Mouse (Mus musculus) mature B cell (primary cell): ENCODE results near the gene Akt2.

ENCODE experiments used
- in situ Hi-C: fragments of 300-500 bp; cut with MboI; formaldehyde crosslinking; loops from 2 replicates; pipeline ENCODE4 v1.14.3; 2019

Akt2 gene

DNA sequence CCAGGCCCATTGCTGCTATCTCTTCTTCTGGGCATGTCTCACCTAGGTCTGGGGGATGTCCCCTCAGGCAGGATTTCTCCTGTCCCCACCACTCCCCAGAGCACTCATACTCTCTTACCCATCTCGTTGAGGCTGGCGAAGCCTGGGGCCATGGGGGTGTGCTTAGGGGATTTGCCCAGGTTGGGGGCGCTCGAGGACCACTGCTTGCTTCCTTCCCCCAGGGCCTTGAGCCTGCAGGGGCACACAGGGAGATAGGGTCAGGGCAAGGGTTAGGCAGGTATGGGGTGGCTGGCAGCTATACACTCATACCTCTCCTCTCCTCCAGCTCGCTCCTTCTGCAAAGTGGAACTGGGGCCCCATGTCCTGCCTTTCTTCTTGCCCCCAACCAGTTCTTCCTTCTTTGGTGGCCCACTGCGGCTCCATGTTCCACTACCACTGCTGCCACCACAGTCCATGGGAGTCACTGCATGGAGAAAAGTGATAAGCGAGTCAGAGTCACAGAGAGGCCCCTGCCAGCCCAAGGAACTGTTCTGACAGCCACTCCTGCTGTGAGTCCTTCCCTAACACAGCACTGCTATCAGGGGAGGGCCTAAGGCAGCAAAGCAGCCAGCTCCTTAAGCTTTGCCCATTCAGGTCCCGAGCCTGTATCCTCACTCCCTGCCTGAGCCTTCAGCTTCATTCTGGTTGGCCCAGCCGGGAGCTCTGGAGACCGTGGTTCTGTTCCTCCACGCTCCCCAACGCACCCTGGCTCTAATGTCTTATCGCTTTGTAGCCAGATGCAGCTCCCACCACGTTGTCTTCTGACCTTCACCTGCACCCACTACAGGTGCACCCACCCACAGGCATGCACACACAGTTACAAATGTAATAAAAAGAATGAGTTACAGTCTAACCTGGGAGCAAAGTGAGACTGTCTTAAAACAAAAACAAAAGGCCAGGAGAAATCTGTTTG lies 67.6 kb downstream of the Akt2 start:
- in situ Hi-C loops = no loop called here

DNA sequence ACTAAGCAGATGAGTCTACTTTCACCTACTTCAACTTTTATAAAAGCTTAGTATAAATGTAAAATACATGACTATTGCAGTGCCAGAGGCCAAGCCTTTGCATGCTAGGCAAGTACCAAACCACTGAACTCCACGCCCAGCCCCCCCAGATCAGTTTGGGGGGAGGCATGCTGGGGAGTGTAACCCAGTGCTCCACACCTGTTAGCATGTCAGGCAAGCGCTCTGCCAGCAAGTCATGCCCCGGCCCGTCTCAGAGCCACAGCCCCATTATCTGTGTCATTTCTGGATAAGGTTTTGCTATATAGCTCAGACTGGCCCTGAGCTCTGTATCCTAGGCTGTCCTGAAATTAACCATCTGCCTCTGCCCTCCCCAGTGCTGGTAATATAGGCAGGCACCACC lies 70.7 kb downstream of the Akt2 start:
- in situ Hi-C loops = no loop called here

DNA sequence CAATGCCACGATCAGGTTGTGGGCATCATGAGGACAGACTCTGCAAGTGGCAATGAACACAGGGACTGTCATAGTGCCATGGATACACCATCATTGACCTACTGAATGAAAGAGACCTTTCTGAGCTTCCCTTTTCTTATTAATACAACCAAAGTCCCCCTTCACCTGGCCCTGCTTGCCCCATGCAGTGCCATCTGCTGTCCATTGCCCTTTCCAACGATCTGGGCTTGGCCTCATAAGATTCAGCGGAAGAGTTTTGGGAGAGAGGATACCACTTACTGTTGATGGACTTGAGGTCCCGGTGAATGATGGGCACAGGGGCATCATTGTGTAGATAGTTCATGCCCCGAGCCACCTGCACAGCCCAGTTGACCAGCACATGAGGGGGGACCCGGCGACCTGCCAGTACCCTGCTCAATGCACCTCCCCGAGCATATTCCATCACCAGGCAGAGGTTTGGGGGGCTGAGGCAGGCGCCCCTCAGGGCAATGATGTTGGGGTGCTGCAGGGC lies 81.8 kb downstream of the Akt2 start:
- in situ Hi-C loops = no loop called here

DNA sequence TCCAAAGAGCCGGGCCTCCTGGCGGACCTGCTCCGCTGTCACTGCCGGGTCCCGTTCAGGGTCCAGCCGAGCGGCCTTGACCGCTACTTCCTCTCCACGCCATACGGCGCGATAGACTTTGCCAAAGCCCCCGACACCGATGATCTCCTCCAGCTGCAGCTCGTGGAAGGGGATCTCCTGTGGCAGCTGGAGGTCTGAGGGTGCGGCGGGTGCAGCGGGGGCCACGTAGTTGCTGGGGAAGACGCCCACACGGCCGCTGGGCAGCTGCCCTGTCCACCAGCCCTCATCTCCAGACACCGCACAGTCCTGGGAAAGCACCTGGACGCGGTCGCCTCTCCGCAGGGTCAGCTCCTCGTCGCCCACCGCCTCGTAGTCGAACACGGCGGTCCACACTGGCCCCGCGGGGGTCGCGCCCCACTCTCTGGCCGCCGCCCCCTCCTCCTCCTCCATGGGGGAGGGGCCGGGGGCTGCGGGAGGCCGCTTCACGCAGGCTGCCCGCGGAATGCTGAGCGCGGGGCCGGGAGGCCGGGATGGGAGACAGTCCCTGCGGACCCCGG lies 82.3 kb downstream of the Akt2 start:
- in situ Hi-C loops = no loop called here

DNA sequence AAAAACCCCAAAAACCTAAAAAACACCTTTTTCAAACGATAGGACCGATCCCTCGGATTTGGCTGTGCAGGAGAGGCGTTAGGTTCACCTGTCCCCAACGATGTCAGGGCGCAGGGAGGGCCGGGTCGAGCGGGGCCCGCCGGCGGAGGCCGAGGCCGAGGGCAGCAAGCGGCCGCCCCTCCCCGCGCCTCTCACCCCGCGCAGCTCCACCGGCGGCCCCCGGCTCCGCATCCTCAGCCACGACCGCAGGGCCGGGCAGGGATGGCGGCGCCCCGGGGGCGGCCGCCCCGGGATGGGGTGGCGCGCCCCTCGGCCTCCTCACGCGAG lies 82.8 kb downstream of the Akt2 start:
- in situ Hi-C loops = no loop called here

DNA sequence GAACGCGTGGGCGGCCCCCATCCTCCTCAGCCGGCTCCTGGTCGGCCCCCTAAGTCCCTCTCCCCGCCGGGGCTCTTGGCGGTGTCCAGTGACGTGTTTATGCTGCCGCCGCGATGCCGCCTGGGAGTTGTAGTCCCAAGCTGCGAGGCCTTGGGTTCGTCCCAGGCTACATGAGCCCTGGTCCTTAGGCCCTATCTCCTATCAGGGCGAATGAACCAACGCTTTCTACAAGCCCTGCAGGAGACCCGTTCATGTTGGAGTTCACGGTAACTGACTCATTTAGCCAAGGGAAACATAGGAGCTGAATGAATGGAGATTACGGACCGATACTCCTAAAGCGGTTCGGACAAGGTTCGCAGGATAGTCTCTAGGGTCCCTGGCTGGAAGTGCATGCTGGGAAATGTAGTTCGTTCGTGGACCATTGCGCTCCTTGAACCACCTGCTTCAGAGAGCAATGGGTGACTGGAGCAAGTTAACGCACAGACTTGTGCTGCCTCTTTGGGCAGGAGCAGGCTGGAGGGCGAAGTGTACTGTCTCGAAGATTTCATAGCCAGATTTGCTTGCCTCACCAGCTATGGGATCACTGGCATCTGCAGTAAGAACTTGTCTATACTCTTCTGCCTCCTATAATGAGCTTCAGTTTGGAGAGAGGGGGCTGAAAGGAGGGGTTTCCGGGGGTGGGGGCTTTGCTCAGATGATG lies 83.3 kb downstream of the Akt2 start, which contains the start of gene Map3k10:
Gene Map3k10 (minus strand): TSS at position 77 of the 700 bp plus-strand sequence.
- in situ Hi-C loops = no loop called here

DNA sequence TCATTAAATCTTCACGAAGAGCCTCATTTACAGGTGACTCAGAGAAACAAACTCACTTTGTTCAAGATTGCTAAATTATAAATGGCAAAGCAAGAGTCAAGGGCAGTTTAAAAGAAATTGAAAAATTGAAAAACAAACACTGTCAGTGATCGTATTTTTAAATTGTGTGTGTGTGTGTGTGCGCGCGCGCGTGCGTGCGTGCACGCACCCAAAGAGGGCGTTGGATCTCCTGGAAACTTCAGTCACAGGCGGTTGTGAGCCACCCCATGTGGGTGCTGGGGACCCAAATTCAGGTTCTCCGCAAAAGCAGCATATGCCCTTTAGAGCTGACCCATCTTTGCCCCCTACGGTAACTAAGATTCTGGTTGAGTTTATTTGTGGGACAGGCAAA lies 83.9 kb downstream of the Akt2 start:
- in situ Hi-C loops = no loop called here

DNA sequence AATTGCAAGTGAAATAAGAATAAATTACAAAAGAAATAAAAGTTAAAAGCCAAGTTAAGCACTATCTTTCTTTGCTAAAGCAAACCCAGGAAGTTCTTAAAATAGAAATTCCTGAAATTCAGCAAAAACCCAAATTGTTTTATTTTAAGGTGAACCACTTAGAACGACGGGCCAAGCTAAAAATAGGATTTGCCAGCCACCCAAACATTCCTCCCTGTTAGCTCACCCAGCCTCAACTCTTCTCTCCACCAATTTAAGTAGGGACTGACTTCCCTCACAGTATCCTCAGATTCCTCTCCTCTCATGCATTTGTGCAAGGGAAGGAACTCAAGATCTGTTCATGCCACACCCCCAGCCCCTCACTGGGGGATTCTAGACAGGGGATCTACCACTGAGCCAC lies 91.9 kb downstream of the Akt2 start:
- in situ Hi-C loops = no loop called here

DNA sequence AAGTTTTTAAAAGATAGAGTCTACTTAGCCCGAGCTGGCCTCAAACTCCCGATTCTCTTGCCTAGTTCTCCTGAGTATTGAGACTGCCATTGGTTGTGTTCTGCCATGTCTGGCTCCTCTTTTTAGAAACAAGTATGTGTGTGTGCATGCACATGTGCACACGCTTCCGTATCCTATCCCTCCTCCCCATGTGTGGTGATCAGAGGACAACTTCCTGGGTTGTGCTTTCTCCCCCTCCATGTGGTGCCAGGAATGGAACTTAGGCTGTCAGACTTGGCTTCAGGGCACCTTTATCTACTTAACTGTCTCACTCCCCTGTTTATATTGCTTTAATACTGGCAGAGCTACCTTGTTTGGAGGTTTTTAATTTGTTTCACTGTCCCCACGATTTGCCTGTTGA lies 93.9 kb downstream of the Akt2 start:
- in situ Hi-C loops = no loop called here

DNA sequence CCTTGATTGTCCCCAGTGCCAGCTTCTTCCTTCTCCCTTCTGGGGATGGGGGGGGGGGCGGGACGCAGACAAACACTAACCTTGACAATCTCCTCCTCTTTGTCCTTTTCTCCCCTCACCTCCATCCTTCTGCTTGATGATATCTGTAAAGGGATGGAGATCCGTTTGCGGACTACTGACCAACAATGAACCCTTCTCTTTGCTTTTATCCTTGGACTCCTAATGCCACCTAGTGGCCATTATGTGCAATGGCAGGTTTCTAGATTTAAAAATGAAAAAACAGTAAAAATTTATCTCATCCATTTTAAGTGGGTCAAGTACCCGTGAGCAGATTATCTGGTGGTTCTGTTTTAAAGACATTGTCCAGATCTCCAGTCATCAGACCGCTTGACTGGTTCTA lies 94.3 kb downstream of the Akt2 start:
- in situ Hi-C loops = no loop called here

DNA sequence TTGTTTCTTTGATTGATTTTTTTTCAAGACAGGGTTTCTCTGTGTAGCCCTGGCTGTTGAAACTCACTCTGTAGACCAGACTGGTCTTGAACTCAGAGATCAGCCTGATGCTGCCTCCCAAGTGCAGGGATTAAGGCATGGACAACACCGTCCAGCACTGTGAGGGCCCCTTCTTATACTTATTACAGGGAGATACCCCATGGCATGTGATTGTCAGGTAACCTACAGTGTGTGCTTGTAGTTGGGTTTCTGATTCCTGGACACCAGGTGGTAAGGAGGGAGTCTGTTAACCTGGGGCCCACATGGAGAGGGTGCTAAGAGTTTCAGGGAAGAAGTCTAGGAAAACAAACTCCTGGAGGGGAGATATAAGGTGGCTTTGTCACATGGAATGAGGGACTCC lies 95.7 kb downstream of the Akt2 start:
- in situ Hi-C loops = no loop called here

DNA sequence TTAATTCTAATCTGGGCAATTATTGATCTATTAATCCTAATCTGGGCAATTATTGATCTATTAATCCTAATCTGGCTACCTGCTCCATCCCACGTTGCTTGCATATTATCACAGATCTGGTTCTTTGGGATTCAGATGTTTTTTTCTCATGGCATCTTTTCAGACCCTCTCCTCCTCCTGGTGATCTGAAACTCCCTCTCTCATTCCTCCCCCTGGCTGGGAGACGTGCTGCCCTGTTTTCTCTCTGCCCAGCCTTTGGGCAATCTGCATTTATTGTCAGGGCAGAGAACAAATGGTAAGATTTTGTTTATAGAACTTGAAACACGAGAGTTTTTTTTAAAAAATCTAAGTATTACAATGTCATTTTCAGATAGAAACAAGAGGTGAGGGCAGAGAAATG lies 96.5 kb downstream of the Akt2 start:
- in situ Hi-C loops = no loop called here

DNA sequence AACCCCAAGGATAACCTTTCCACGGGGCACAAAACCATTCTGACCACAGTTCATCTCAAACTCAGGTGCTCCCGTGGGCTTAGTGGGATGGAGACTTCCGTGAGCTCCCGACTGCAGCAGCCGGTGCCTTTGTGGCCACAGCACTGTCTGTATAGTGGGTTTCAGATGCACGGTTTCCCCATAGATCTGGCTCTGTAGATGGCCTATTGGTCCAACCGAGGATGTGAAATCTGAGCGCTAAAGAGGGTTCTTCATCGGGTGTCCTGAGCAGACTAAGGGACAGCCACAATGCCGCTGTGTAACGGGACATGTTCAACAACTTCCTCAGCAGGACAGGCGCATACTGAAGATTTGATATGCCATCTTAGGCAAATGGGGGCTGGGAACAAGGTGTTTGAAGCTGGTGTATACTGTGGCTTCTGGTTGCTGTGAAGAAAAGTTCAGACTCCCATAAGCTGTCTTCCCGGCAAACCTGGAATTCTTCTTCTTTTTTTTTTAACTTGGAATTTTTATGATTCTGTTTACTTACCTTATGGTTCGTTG lies 97.0 kb downstream of the Akt2 start:
- in situ Hi-C loops = no loop called here

DNA sequence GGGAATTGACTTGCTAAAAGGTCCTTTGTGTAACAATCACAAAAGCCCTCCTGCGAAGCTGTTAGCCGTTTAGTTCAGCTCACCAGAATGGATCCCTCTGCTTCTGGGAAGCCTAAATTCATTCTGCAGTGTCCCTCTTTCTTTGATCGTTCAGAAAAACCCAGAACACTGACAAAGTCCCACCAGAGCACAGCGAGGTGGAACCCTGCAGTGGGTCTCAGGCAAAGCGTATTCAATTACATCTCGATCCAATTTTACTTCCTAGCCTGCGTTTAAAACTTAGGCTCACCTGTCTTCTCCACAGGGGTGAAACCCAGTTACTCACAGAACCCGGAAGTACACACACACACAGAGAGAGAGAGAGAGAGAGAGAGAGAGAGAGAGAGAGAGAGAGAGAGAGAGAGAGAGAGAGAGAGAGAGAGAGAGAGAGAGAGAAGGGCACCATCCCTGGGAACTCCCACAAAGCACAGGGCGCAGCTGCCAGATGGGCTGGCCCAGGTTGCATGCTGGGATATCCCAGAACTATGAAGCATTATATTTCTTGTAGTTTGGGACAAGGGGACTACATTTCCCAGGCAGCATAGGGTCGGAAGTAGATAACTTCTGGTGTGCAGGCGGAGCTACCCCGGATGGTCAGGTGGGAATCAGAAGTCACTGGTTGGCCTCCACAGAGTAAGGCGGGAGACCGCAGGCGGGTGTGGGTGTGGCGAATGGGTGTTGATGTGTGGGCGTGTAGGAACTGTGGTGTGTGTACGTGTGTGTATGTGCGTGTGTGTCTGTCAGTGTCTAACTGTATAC lies 97.7 kb downstream of the Akt2 start, which contains the start of gene Zfp607b:
Gene Zfp607b (plus strand): TSS at position 526 of the 798 bp plus-strand sequence.
- in situ Hi-C loops = no loop called here
